Mouse (Mus musculus): ENCODE data around the gene Ugt1a7c. TPM values are rescaled to one million over a fixed set of nuclear protein-coding genes. Genes with fewer than 3 reads are reported as not detected.

Ugt1a7c gene
- polyA plus RNA-seq, 1 experiment from 2014 or later = 33.9 TPM

GRCm38 (mm10) chr1:88074471-88074870 lies 20.4 kb upstream of the Ugt1a7c start:
- Histone ChIP-seq H3K27ac (replicated peaks) (no peak overlapping the region), H3K4me2 (replicated peaks; ENCODE audit: low read depth) (no peak overlapping the region), H3K27me3 (ENCODE audit: control insufficient read depth, insufficient read depth, low read length) (no peaks in the 10 kb centered on the region), H3K36me3 (ENCODE audit: control insufficient read depth, insufficient read depth, low read length) (no peaks in the 10 kb centered on the region), H3K9me3 (ENCODE audit: control insufficient read depth, low read length) (no peaks in the 10 kb centered on the region), H3K4me3 (ENCODE audit: low read depth, low read length) (no peak overlapping the region), H3K4me1 (replicated peaks; ENCODE audit: control insufficient read depth, insufficient read depth) (no peaks in the 10 kb centered on the region), H3K9ac (ENCODE audit: low read length) (no peak overlapping the region)
- WGBS = 74% methylated on average over 2 of the region's 2 CpGs
- no peak for ATAC-seq (ENCODE audit: low FRiP score, low TSS enrichment)
- no peak for DNase-seq (ENCODE audit: low spot score)
- TF ChIP-seq EP300 (optimal IDR thresholded peaks at IDR 0.05) = no peak
- TF ChIP-seq CTCF (IDR thresholded peaks at IDR 0.05; ENCODE audit: low read depth) = no peak

- ATAC-seq (ENCODE audit: low FRiP score, low TSS enrichment) (no peak), DNase-seq (ENCODE audit: low spot score) (no peak)
- Histone ChIP-seq H3K9me3 (ENCODE audit: control insufficient read depth, low read length) (no peaks in the 10 kb centered on the region), H3K4me1 (replicated peaks; ENCODE audit: control insufficient read depth, insufficient read depth) (no peaks in the 10 kb centered on the region), H3K4me3 (ENCODE audit: low read depth, low read length) (no peak overlapping the region), H3K27ac (replicated peaks) (no peak overlapping the region), H3K36me3 (ENCODE audit: control insufficient read depth, insufficient read depth, low read length) (no peaks in the 10 kb centered on the region), H3K4me2 (replicated peaks; ENCODE audit: low read depth) (no peak overlapping the region), H3K27me3 (ENCODE audit: control insufficient read depth, insufficient read depth, low read length) (no peaks in the 10 kb centered on the region), H3K9ac (ENCODE audit: low read length) (no peak overlapping the region)
- WGBS = 95% methylated on average over 1 of the region's 1 CpGs
- TF ChIP-seq CTCF (IDR thresholded peaks at IDR 0.05; ENCODE audit: low read depth) = no peak
- no peak for TF ChIP-seq EP300 (optimal IDR thresholded peaks at IDR 0.05)
Measured at GRCm38 (mm10) chr1:88077128-88077527, 17.7 kb upstream of the Ugt1a7c start.

- no peaks in the 10 kb centered on the region for H3K27me3 ChIP-seq (ENCODE audit: control insufficient read depth, insufficient read depth, low read length)
- TF ChIP-seq CTCF (IDR thresholded peaks at IDR 0.05; ENCODE audit: low read depth) (no peak), EP300 (optimal IDR thresholded peaks at IDR 0.05) (no peak)
- no peak overlapping the region for H3K4me3 ChIP-seq (ENCODE audit: low read depth, low read length)
- WGBS = 90% methylated on average over 1 of the region's 1 CpGs
- H3K4me2 ChIP-seq (replicated peaks; ENCODE audit: low read depth) = no peak overlapping the region
- H3K9me3 ChIP-seq (ENCODE audit: control insufficient read depth, low read length) = no peaks in the 10 kb centered on the region
- no peaks in the 10 kb centered on the region for H3K4me1 ChIP-seq (replicated peaks; ENCODE audit: control insufficient read depth, insufficient read depth)
- H3K27ac ChIP-seq (replicated peaks) = no peak overlapping the region
- no peak overlapping the region for H3K9ac ChIP-seq (ENCODE audit: low read length)
- DNase-seq (ENCODE audit: low spot score) (no peak), ATAC-seq (ENCODE audit: low FRiP score, low TSS enrichment) (no peak)
- H3K36me3 ChIP-seq (ENCODE audit: control insufficient read depth, insufficient read depth, low read length) = no peaks in the 10 kb centered on the region
Measured at GRCm38 (mm10) chr1:88081670-88082069, 13.2 kb upstream of the Ugt1a7c start.

GRCm38 (mm10) chr1:88086125-88086524 lies 8.7 kb upstream of the Ugt1a7c start:
- TF ChIP-seq EP300 (optimal IDR thresholded peaks at IDR 0.05) (no peak), CTCF (IDR thresholded peaks at IDR 0.05; ENCODE audit: low read depth) (no peak)
- Histone ChIP-seq H3K9ac (ENCODE audit: low read length) (no peak overlapping the region), H3K4me1 (replicated peaks; ENCODE audit: control insufficient read depth, insufficient read depth) (no peaks in the 10 kb centered on the region), H3K27me3 (ENCODE audit: control insufficient read depth, insufficient read depth, low read length) (no peaks in the 10 kb centered on the region), H3K4me2 (replicated peaks; ENCODE audit: low read depth) (no peak overlapping the region), H3K27ac (replicated peaks) (no peak overlapping the region), H3K4me3 (ENCODE audit: low read depth, low read length) (no peak overlapping the region), H3K9me3 (ENCODE audit: control insufficient read depth, low read length) (no peaks in the 10 kb centered on the region), H3K36me3 (ENCODE audit: control insufficient read depth, insufficient read depth, low read length) (no peaks in the 10 kb centered on the region)
- WGBS = 58% methylated on average over 1 of the region's 1 CpGs
- DNase-seq (ENCODE audit: low spot score) = no peak
- no peak for ATAC-seq (ENCODE audit: low FRiP score, low TSS enrichment)

- no peak for TF ChIP-seq EP300 (optimal IDR thresholded peaks at IDR 0.05)
- Histone ChIP-seq H3K4me2 (replicated peaks; ENCODE audit: low read depth) (no peak within 1 kb of the TSS), H3K9me3 (ENCODE audit: control insufficient read depth, low read length) (no peaks in the 10 kb centered on the region), H3K4me3 (ENCODE audit: low read depth, low read length) (no peak within 1 kb of the TSS), H3K27ac (replicated peaks) (no peak within 1 kb of the TSS), H3K27me3 (ENCODE audit: control insufficient read depth, insufficient read depth, low read length) (no peaks in the 10 kb centered on the region), H3K4me1 (replicated peaks; ENCODE audit: control insufficient read depth, insufficient read depth) (no peaks in the 10 kb centered on the region), H3K9ac (ENCODE audit: low read length) (no peak within 1 kb of the TSS), H3K36me3 (ENCODE audit: control insufficient read depth, insufficient read depth, low read length) (no peaks in the 10 kb centered on the region)
- WGBS = 66% methylated on average over 3 of the region's 3 CpGs
- no peak for DNase-seq (ENCODE audit: low spot score)
- ATAC-seq (ENCODE audit: low FRiP score, low TSS enrichment) = no peak
Measured at GRCm38 (mm10) chr1:88087513-88087912, 7.3 kb upstream of the Ugt1a7c start, which contains the start of gene Ugt1a8. Gene Ugt1a8 (plus strand): TSS chr1:88087813.

- H3K27ac ChIP-seq (replicated peaks) = no peak overlapping the region
- H3K4me2 ChIP-seq (replicated peaks; ENCODE audit: low read depth) = no peak overlapping the region
- H3K36me3 ChIP-seq (ENCODE audit: control insufficient read depth, insufficient read depth, low read length) = no peaks in the 10 kb centered on the region
- no peak for TF ChIP-seq EP300 (optimal IDR thresholded peaks at IDR 0.05)
- no peaks in the 10 kb centered on the region for H3K27me3 ChIP-seq (ENCODE audit: control insufficient read depth, insufficient read depth, low read length)
- ATAC-seq (ENCODE audit: low FRiP score, low TSS enrichment) (no peak), DNase-seq (ENCODE audit: low spot score) (no peak)
- H3K4me1 ChIP-seq (replicated peaks; ENCODE audit: control insufficient read depth, insufficient read depth) = no peaks in the 10 kb centered on the region
- H3K9ac ChIP-seq (ENCODE audit: low read length) = no peak overlapping the region
- no peak overlapping the region for H3K4me3 ChIP-seq (ENCODE audit: low read depth, low read length)
- H3K9me3 ChIP-seq (ENCODE audit: control insufficient read depth, low read length) = no peaks in the 10 kb centered on the region
Measured at GRCm38 (mm10) chr1:88092341-88092740, 2.5 kb upstream of the Ugt1a7c start.

Data from stomach, postnatal 0 days (tissue).